Mouse (Mus musculus) ES-E14 (cell line): ENCODE measurements around the gene Stac. TPM values are rescaled to one million over a fixed set of nuclear protein-coding genes. Genes with fewer than 3 reads are reported as not detected.

Experiments
- DNase-seq: peaks from one replicate; pipeline ENCODE4 v3.0.0-alpha.2; 2013; ENCODE audit warnings: low read depth, low spot score
- H3K27ac ChIP-seq: 2 replicates; pipeline ENCODE4 v1.5.1; 2012; ENCODE audit warnings: low read depth, mild to moderate bottlenecking, low read length, moderate library complexity, mixed read lengths; ENCODE audit not compliant: poor library complexity, insufficient read depth, severe bottlenecking
- H3K36me3 ChIP-seq: 2 replicates; pipeline ENCODE4 v1.6.1; 2012; ENCODE audit warnings: mild to moderate bottlenecking, low read length, moderate library complexity, mixed read lengths; ENCODE audit not compliant: control insufficient read depth, poor library complexity, insufficient read depth, severe bottlenecking
- H3K4me1 ChIP-seq, 2 experiments: fragments of 150-350 bp in 1 of 2; sonication (generic) in 1 of 2; 2 replicates each; pipeline ENCODE4 v1.6.1; 2012; ENCODE audit warnings: low read length in 2 of 2, mild to moderate bottlenecking in 1 of 2, mixed read lengths in 1 of 2; ENCODE audit not compliant: control insufficient read depth in 2 of 2, insufficient read depth in 2 of 2, poor library complexity in 1 of 2
- H3K4me3 ChIP-seq, 2 experiments: fragments of 150-350 bp in 1 of 2; sonication (generic) in 1 of 2; 2 replicates each; pipeline ENCODE4 v1.5.1; 2012; ENCODE audit warnings: low read length in 2 of 2, low read depth in 1 of 2, mild to moderate bottlenecking in 1 of 2, mixed read lengths in 1 of 2; ENCODE audit not compliant: insufficient read depth in 1 of 2, poor library complexity in 1 of 2, severe bottlenecking in 1 of 2
- H3K9ac ChIP-seq: 2 replicates; pipeline ENCODE4 v1.6.1; 2012; ENCODE audit warnings: low read depth, mild to moderate bottlenecking, low read length, mixed read lengths; ENCODE audit not compliant: poor library complexity, insufficient read depth, severe bottlenecking
- H3K9me3 ChIP-seq: fragments of 150-350 bp; sonication (generic); 2 replicates; pipeline ENCODE4 v1.6.1; 2012; ENCODE audit warnings: low read depth, mild to moderate bottlenecking, low read length; ENCODE audit not compliant: control insufficient read depth, insufficient read depth
- CHD2 ChIP-seq: IDR thresholded peaks from 2 replicates; pipeline ENCODE4 v1.6.1; 2014; ENCODE audit warnings: mild to moderate bottlenecking, low read depth, low read length, inconsistent platforms
- HCFC1 ChIP-seq: IDR thresholded peaks from 2 replicates; pipeline ENCODE4 v1.6.1; 2012; ENCODE audit warnings: low read length, inconsistent platforms, borderline replicate concordance; ENCODE audit not compliant: insufficient read depth
- MAFK ChIP-seq: IDR thresholded peaks from 2 replicates; pipeline ENCODE4 v1.6.1; 2014; ENCODE audit warnings: mild to moderate bottlenecking, low read depth, low read length, inconsistent platforms; ENCODE audit not compliant: insufficient read depth
- ZC3H11A ChIP-seq: IDR thresholded peaks from 2 replicates; pipeline ENCODE4 v1.6.1; 2012; ENCODE audit warnings: low read depth, mild to moderate bottlenecking, inconsistent platforms, low read length, borderline replicate concordance
- ZNF384 ChIP-seq: IDR thresholded peaks from 2 replicates; pipeline ENCODE4 v1.6.1; 2012; ENCODE audit warnings: low read depth, low read length, inconsistent platforms
- in situ Hi-C, 2 experiments: fragments of 600-800 bp; cut with MboI; formaldehyde crosslinking; loops; one replicate each; pipeline ENCODE4 v1.15.1; 2025; ENCODE audit warnings: low sequenced_read_pairs in 2 of 2, inconsistent platforms in 1 of 2; ENCODE audit not compliant: unreplicated experiment in 2 of 2
- total RNA-seq: library from RNA; depleted of rRNA; stranded (reverse); fragments of 300-350 nt; gene quantifications from 2 replicates; pipeline ENCODE4 v1.2.3, GENCODE M21; 2012

The Stac gene
- total RNA-seq, 1 experiment = 0.45 TPM

GRCm38 (mm10) chr9:111564176-111564575, 126.0 kb downstream of the Stac start:
- in situ Hi-C loops = no loop called here
- DNase-seq = no peak
- Histone ChIP-seq H3K9me3 (no peaks in the 10 kb centered on the region), H3K4me3 (no peak overlapping the region), H3K9ac (no peak overlapping the region), H3K36me3 (no peaks in the 10 kb centered on the region), H3K27ac (no peak overlapping the region), H3K4me1 (no peaks in the 10 kb centered on the region)
- TF ChIP-seq ZNF384 (no peak), ZC3H11A (no peak), HCFC1 (no peak), CHD2 (no peak), MAFK (no peak)

GRCm38 (mm10) chr9:111563226-111563625, 126.9 kb downstream of the Stac start:
- H3K9me3 ChIP-seq = no peaks in the 10 kb centered on the region
- no peak overlapping the region for H3K27ac ChIP-seq
- no peaks in the 10 kb centered on the region for H3K36me3 ChIP-seq
- no peak overlapping the region for H3K4me3 ChIP-seq
- H3K9ac ChIP-seq = no peak overlapping the region
- no peak for DNase-seq
- TF ChIP-seq CHD2 (no peak), MAFK (no peak), HCFC1 (no peak), ZC3H11A (no peak), ZNF384 (no peak)
- H3K4me1 ChIP-seq = no peaks in the 10 kb centered on the region
- in situ Hi-C loops = no loop called here

- H3K9ac ChIP-seq = no peak overlapping the region
- DNase-seq = no peak
- H3K4me1 ChIP-seq = no peaks in the 10 kb centered on the region
- no peak for TF ChIP-seq MAFK
- TF ChIP-seq HCFC1 = no peak
- no peak for TF ChIP-seq ZC3H11A
- TF ChIP-seq ZNF384 = no peak
- no peak for TF ChIP-seq CHD2
- in situ Hi-C loops = no loop called here
- H3K9me3 ChIP-seq = no peaks in the 10 kb centered on the region
- no peaks in the 10 kb centered on the region for H3K36me3 ChIP-seq
- H3K4me3 ChIP-seq = no peak overlapping the region
- H3K27ac ChIP-seq = no peak overlapping the region; the same call in 1 of the 2 replicates
Measured at GRCm38 (mm10) chr9:111562217-111562988, 127.7 kb downstream of the Stac start.

- DNase-seq = no peak
- TF ChIP-seq HCFC1 = no peak
- no peak for TF ChIP-seq CHD2
- no peak for TF ChIP-seq ZC3H11A
- TF ChIP-seq MAFK = no peak
- TF ChIP-seq ZNF384 = no peak
- Histone ChIP-seq H3K9me3 (no peaks in the 10 kb centered on the region), H3K4me1 (no peaks in the 10 kb centered on the region), H3K27ac (no peak overlapping the region), H3K9ac (no peak overlapping the region), H3K36me3 (no peaks in the 10 kb centered on the region), H3K4me3 (no peak overlapping the region)
- in situ Hi-C loops = no loop called here
Measured at GRCm38 (mm10) chr9:111556699-111557098, 133.4 kb downstream of the Stac start.
